Mouse (Mus musculus) cerebellum, adult 2 months (tissue): ENCODE measurements at regions not wholly inside any gene's neighbourhood (a gene's known extent, or its start where the extent isn't known, plus 50 kb on each side); places are given as distances from the start of the nearest gene placed in this dataset.

ENCODE experiments used
- DNase-seq, 2 experiments: peaks; one replicate each; pipeline ENCODE4 v3.0.0; 2021
- H3K27ac ChIP-seq: fragments of 200-500 bp; 2 replicates; pipeline ENCODE4 v1.5.1; 2012; ENCODE audit warnings: low read length, control low read depth, inconsistent platforms; ENCODE audit not compliant: insufficient read depth
- H3K27me3 ChIP-seq: fragments of 200-500 bp; 2 replicates; pipeline ENCODE4 v1.6.1; 2012; ENCODE audit warnings: inconsistent platforms, mild to moderate bottlenecking, low read length, moderate library complexity; ENCODE audit not compliant: control insufficient read depth, insufficient read depth
- H3K4me1 ChIP-seq: fragments of 200-500 bp; 2 replicates; pipeline ENCODE4 v1.6.1; 2011; ENCODE audit warnings: low read length; ENCODE audit not compliant: control insufficient read depth, insufficient read depth
- H3K4me3 ChIP-seq: fragments of 200-500 bp; replicated peaks from 2 replicates; pipeline ENCODE3; 2011; ENCODE audit warnings: mild to moderate bottlenecking, low read depth, low read length, control low read depth; ENCODE audit not compliant: insufficient read depth
- CTCF ChIP-seq: fragments of 200-500 bp; IDR thresholded peaks from 2 replicates; pipeline ENCODE4 v1.5.1; 2011; ENCODE audit warnings: low read depth, mild to moderate bottlenecking, control low read depth, low read length, moderate library complexity, borderline replicate concordance; ENCODE audit not compliant: insufficient read depth
- POLR2A ChIP-seq: fragments of 200-500 bp; IDR thresholded peaks from 2 replicates; pipeline ENCODE4 v1.6.1; 2011; ENCODE audit warnings: low read length, control low read depth, borderline replicate concordance; ENCODE audit not compliant: insufficient read depth
- WGBS: fragments of 180-500 bp; shearing (Covaris S2); methylation state at CpG from one replicate; pipeline ENCODE4 v1.1.7; 2018; 5-methylcytosine and 5-hydroxymethylcytosine counted together

DNA sequence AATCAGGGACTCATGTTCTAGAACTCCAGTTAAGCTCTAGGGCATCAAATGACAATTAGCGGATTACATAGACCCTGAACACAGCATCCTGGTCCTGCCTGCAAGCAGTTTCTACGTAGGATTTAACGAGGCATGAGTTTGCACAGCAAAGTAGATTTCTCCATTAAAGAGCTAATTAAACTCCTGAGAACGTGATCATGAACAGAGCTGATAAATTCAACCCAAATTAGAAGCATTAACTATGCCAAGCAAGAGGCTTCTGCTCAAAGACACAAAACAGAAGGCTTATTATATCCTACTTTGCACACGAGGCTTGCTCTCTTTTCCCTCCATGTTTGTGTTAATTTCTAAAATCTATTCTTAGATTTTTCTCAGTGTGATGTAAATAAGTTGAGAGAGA, 269.1 kb downstream of the C1d start:
- Histone ChIP-seq H3K27me3 (no peaks in the 10 kb centered on the region), H3K4me1 (no peaks in the 10 kb centered on the region), H3K27ac (no peak overlapping the region), H3K4me3 (no peak overlapping the region)
- TF ChIP-seq CTCF: no peak
- TF ChIP-seq POLR2A: no peak
- WGBS: 58% methylated on average over 5 of the region's 5 CpGs
- no peak for DNase-seq

DNA sequence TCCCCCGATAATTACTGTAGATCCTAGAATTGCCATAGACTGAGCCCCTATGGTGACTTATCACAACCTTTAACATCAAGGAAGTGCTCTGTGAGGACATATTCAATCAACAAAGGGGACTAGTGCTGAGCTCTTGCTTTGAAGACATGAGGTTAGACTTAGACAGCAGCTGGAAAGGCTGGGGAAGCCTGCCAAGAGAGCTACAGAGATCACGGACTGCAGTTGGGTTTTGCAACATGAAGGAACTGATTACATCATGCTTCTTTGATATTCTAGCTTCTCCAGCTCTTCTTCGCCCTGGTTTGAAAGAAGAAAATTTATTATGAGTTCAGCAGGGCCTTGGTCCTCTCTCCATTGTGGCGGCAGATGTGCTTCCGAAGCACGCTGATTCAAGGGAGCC, 271.2 kb downstream of the C1d start:
- DNase-seq: no peak
- no peak overlapping the region for H3K4me3 ChIP-seq
- no peak for TF ChIP-seq POLR2A
- TF ChIP-seq CTCF: no peak
- no peaks in the 10 kb centered on the region for H3K27me3 ChIP-seq
- no peak overlapping the region for H3K27ac ChIP-seq
- H3K4me1 ChIP-seq: no peaks in the 10 kb centered on the region
- 81% methylated on average over 6 of the region's 6 CpGs for WGBS

DNA sequence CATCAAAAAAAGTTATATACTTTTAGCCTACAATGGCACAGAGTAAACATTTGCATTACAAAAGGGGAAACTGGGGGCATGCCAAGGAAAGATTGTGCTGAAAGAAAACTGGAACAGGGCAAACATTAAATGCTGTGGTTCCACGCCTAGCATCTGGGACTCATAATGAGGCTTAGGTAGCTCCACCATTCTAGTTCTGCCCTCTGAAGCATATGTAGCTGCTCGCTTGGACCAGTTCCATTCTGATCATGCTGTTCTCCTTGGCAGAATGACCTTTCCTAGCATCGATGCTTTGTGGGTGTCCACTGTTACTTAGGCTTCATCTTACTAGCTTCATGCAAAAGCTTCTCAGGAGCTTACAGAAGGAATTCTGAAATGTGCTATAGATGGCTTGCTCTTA, 276.3 kb downstream of the C1d start:
- Histone ChIP-seq H3K27ac (no peak overlapping the region), H3K27me3 (no peaks in the 10 kb centered on the region), H3K4me3 (no peak overlapping the region), H3K4me1 (no peaks in the 10 kb centered on the region)
- no peak for TF ChIP-seq POLR2A
- TF ChIP-seq CTCF: no peak
- 13% methylated on average over 3 of the region's 3 CpGs for WGBS
- peak in 1 of 2 experiments; percentile 22 for DNase-seq

DNA sequence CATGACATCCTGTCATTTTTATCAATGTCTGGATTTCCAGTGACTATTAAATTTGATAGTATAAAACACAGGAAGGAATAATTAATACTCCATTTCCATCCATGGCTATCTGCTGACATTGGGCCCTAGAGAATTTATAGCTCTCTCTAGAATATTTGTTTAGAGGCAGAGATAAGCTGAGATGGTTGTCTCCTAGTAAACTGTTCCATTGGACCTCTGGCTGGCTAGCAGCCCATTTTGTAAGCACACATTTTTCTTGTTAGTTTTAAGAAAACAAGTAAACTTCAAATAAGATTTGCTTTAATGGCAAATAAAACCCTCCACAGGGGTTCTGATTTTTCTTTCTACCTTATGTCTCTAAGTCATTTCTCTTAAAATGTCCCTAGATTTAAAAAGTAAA, 288.9 kb downstream of the C1d start:
- DNase-seq: no peak
- TF ChIP-seq CTCF (no peak), POLR2A (no peak)
- H3K27me3 ChIP-seq: no peaks in the 10 kb centered on the region
- no peak overlapping the region for H3K4me3 ChIP-seq
- H3K27ac ChIP-seq: no peak overlapping the region
- H3K4me1 ChIP-seq: no peaks in the 10 kb centered on the region

DNA sequence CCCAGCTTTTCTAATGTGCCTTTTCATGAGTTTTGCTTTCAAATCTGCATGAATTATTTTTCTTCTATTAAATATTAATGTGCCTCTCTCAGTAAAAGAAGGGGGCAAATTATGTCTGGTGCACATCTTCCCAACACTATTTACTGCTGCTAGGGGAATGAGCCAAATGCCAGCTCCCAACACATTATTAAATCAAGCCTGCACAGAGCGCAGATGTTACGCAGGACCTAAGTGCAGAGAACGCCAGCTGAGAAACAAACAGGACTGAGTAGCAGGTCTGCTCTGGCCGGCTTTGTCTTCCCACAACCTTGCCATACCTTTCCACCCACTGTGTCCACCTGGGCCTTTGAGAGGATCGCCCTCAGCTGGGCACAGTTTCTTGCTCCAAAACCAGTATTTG, 291.8 kb downstream of the C1d start:
- TF ChIP-seq POLR2A (no peak), CTCF (no peak)
- WGBS: 48% methylated on average over 5 of the region's 5 CpGs
- Histone ChIP-seq H3K4me1 (no peaks in the 10 kb centered on the region), H3K27ac (no peak overlapping the region), H3K4me3 (no peak overlapping the region), H3K27me3 (no peaks in the 10 kb centered on the region)
- no peak for DNase-seq

DNA sequence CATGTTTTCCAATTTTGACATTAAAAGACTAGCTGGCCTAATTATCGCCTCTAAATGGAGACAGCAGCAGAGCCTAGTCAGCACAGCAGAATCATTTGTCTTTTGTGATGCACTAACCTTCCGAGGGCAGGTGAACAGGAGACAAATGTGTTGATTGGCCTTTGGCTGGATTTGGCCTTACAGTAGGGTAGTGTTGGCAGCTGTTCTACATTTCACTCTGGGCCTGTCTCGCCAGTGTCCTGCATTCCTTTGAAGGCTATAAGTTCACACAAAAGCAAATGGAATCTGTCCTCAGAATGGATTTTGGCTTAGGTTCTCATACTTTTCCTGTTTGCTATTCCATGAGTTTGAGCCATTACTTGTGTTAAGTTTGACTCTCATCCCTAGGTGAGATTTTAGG, 297.9 kb downstream of the C1d start:
- Histone ChIP-seq H3K4me1 (no peaks in the 10 kb centered on the region), H3K27me3 (no peaks in the 10 kb centered on the region), H3K4me3 (no peak overlapping the region), H3K27ac (no peak overlapping the region)
- no peak for DNase-seq
- TF ChIP-seq POLR2A (no peak), CTCF (no peak)
- WGBS: 62% methylated on average over 3 of the region's 3 CpGs

DNA sequence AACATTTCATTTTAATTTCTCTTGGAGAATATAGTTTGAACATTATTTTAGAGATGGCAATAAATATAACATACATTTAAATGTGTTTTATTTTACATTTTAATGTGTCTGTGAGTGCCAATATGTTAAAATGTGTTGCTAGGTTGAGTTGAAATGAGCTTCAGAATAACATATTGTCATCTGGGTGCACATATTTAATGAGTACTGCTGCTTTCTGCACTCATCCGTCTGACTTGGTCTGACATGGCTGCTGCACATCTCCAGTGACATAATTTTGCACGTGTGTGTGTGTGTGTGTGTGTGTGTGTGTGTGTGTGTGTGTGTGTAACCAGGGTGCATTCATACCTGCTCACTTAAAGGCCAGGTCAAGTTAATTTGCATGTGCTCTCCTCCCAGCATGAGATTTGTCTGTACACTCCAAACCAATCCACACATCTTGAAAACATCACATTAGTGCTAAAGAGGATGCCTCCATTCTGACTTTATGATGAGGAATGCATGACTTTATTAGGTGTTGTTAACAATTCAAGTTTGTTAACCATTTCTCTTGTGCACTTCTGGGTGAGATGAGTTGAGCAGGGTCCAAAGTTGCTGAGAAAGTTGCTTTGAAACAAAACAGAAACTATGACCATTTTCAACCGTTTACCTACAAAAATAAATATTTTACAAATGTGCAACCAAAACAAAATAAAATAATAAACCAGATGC, 334.6 kb downstream of the C1d start:
- Histone ChIP-seq H3K4me3 (no peak overlapping the region), H3K4me1 (no peaks in the 10 kb centered on the region), H3K27ac (no peak overlapping the region), H3K27me3 (no peaks in the 10 kb centered on the region)
- 58% methylated on average over 3 of the region's 3 CpGs for WGBS
- no peak for TF ChIP-seq POLR2A
- no peak for TF ChIP-seq CTCF
- DNase-seq: no peak

DNA sequence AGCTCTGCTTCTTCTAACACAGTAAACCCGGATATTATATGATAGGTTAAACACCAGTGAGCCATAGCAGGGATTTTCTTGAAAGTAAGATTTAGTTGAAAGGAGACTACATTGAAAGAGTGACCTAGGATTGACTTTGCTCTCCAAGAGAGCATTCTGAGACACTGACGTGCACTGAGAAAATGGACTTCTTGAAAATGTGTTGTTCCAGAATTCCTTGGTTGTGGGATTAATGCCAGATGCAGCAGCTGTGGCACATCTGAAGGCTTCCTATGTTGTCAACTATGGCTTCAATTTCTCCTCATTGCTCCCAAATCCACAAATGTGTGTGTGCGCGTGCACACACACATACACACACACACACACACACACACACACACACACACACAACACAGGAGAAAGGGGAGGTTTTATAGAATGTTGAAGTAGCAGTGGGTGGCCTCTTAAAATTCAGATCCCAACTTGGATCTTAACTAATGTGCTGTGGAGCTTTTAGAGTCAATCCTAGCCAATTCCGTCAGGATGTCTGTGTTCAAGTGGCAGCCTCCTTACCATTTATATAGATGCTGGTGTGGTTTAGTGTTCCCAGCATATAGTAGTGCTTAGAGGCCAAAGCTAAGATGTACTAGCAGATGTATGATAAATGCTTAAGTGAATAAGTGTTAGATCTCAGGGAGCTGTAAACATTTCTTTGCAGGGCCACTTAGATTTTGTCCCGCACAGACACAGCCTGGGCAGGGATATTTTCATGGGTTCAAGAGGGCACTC, 346.5 kb downstream of the C1d start:
- TF ChIP-seq POLR2A: no peak
- TF ChIP-seq CTCF: no peak
- Histone ChIP-seq H3K27me3 (no peaks in the 10 kb centered on the region), H3K4me1 (no peaks in the 10 kb centered on the region), H3K27ac (no peak overlapping the region), H3K4me3 (no peak overlapping the region)
- no peak for DNase-seq
- WGBS: 78% methylated on average over 6 of the region's 6 CpGs
